Mouse (Mus musculus) adrenal gland (tissue): ENCODE data around the gene Olfr527.

Experiments
- intact Hi-C: fragments of 180-260 bp; cut with DNase I; formaldehyde crosslinking; loops from one replicate; pipeline ENCODE4 v1.15.1; 2025
- long read RNA-seq, 2 experiments: library from polyadenylated mRNA; unstranded; transcript quantifications; one replicate each; pipeline ENCODE4 v2.0.0; 2020; ENCODE audit warnings: borderline replicate concordance in 1 of 2; ENCODE audit not compliant: insufficient replicate concordance in 1 of 2

The Olfr527 gene
- long read RNA-seq, experiment 1 = 0 reads
- long read RNA-seq, experiment 2 = 0 reads

GRCm38 (mm10) chr7:140333717-140334116 is at the start of gene Olfr527:
TSS of gene Olfr527 (plus strand) at chr7:140334017.
- intact Hi-C loops = no loop called here

- intact Hi-C loops = no loop called here
Observed at GRCm38 (mm10) chr7:140295746-140296145, 38.1 kb upstream of the Olfr527 start.

GRCm38 (mm10) chr7:140296876-140297275 is 36.9 kb upstream of the Olfr527 start:
- intact Hi-C loops = no loop called here

- intact Hi-C loops = no loop called here
Observed at GRCm38 (mm10) chr7:140299416-140299815, 34.4 kb upstream of the Olfr527 start.

- intact Hi-C loops = no loop called here
Observed at GRCm38 (mm10) chr7:140319861-140320385, 13.9 kb upstream of the Olfr527 start.

GRCm38 (mm10) chr7:140320558-140320957 is 13.3 kb upstream of the Olfr527 start, which contains the start of gene Olfr525:
TSS of gene Olfr525 (plus strand) at chr7:140320858.
- intact Hi-C loops = no loop called here

GRCm38 (mm10) chr7:140321135-140321534 is 12.7 kb upstream of the Olfr527 start:
- intact Hi-C loops = no loop called here

GRCm38 (mm10) chr7:140329766-140330304 is 4.0 kb upstream of the Olfr527 start:
- intact Hi-C loops = no loop called here

- intact Hi-C loops = no loop called here
Observed at GRCm38 (mm10) chr7:140361571-140361970, 27.8 kb downstream of the Olfr527 start, which contains the start of gene Olfr60. TSS of gene Olfr60 (minus strand) at chr7:140361671.

- intact Hi-C loops = no loop called here
Observed at GRCm38 (mm10) chr7:140374300-140374699, 40.5 kb downstream of the Olfr527 start.

- intact Hi-C loops = no loop called here
Observed at GRCm38 (mm10) chr7:140376231-140376630, 42.4 kb downstream of the Olfr527 start, which contains the start of gene Olfr530. TSS of gene Olfr530 (minus strand) at chr7:140376331.

- intact Hi-C loops = no loop called here
Observed at GRCm38 (mm10) chr7:140376911-140377310, 43.1 kb downstream of the Olfr527 start.
